Mouse (Mus musculus) stomach, embryonic 16.5 days (tissue): Measurements from ENCODE around the gene Angptl4. TPM values are rescaled to one million over a fixed set of nuclear protein-coding genes. Genes with fewer than 3 reads are reported as not detected.
A peak's percentile ranks its signal among the peaks of the same experiment; 100 is the strongest.
"Not testable (repeated sequence)": the region's sequence is repeated elsewhere in the genome, so short reads cannot be mapped to it uniquely, and the experiment has no call there.

Source experiments
- ATAC-seq: fragments of 200-750 bp; cut with Nextera tagmentation; 2 replicates; pipeline ENCODE4 v1.8.0; 2017; ENCODE audit warnings: moderate number of reproducible peaks, moderate TSS enrichment; ENCODE audit not compliant: insufficient read depth, low FRiP score
- H3K27ac ChIP-seq: fragments of 300-500 bp; sonication (generic); 2 replicates; pipeline ENCODE4 v1.5.1; 2014; ENCODE audit warnings: low read length
- H3K27me3 ChIP-seq: fragments of 300-500 bp; sonication (generic); 2 replicates; pipeline ENCODE4 v1.6.1; 2014; ENCODE audit warnings: low read length, control low read depth, mixed read lengths; ENCODE audit not compliant: control insufficient read depth, insufficient read depth
- H3K36me3 ChIP-seq: fragments of 300-500 bp; sonication (generic); 2 replicates; pipeline ENCODE4 v1.6.1; 2014; ENCODE audit warnings: low read length; ENCODE audit not compliant: control insufficient read depth, insufficient read depth
- H3K4me1 ChIP-seq: fragments of 300-500 bp; sonication (generic); 2 replicates; pipeline ENCODE4 v1.6.1; 2014; ENCODE audit warnings: low read length, control low read depth, mixed read lengths; ENCODE audit not compliant: control insufficient read depth, insufficient read depth
- H3K4me2 ChIP-seq: fragments of 300-500 bp; sonication (generic); 2 replicates; pipeline ENCODE4 v1.6.1; 2014; ENCODE audit warnings: low read depth, low read length, mixed read lengths
- H3K4me3 ChIP-seq: fragments of 300-500 bp; sonication (generic); replicated peaks from 2 replicates; pipeline ENCODE4 v1.5.1; 2014; ENCODE audit warnings: mild to moderate bottlenecking, low read length
- H3K9ac ChIP-seq: fragments of 300-500 bp; sonication (generic); 2 replicates; pipeline ENCODE4 v1.6.1; 2014; ENCODE audit warnings: low read length
- H3K9me3 ChIP-seq: fragments of 300-500 bp; sonication (generic); replicated peaks from 2 replicates; pipeline ENCODE4 v1.6.1; 2016; ENCODE audit warnings: low read length, control low read depth; ENCODE audit not compliant: control insufficient read depth
- WGBS: fragments of 180-500 bp; shearing (Covaris S2); extraction: QIAGEN DNeasy Blood & Tissue Kit; methylation state at CpG from one replicate; pipeline ENCODE4 v1.1.7; 2014; 5-methylcytosine and 5-hydroxymethylcytosine counted together
- polyA plus RNA-seq: library from polyadenylated mRNA; unstranded; fragments of >200 nt; fragmentation: Nextera tagmentation; extraction: Ambion mirVana; gene quantifications from 2 replicates; pipeline ENCODE4 v1.2.1, GENCODE M21; 2015

Angptl4 gene
- polyA plus RNA-seq, 1 experiment from 2014 or later, result 30.7 TPM

GRCm38 (mm10) chr17:33755418-33756107 lies 26.1 kb downstream of the Angptl4 start:
- H3K4me1 ChIP-seq, result peaks cover 45% of the 10 kb centered on the region
- H3K4me3 ChIP-seq, result no peak overlapping the region
- no peak for ATAC-seq
- H3K27ac ChIP-seq, result peak overlapping the region; percentile 44; the same call in 1 of the 2 replicates
- H3K9ac ChIP-seq, result peak overlapping the region; percentile 16; the same call in 1 of the 2 replicates
- H3K4me2 ChIP-seq, result no peak overlapping the region
- H3K27me3 ChIP-seq, result no peaks in the 10 kb centered on the region
- no peaks in the 10 kb centered on the region for H3K36me3 ChIP-seq
- H3K9me3 ChIP-seq, result no peaks in the 10 kb centered on the region
- 67% methylated on average over 10 of the region's 10 CpGs for WGBS

GRCm38 (mm10) chr17:33754656-33755055 lies 27.0 kb downstream of the Angptl4 start:
- WGBS, result 65% methylated on average over 1 of the region's 1 CpGs
- Histone ChIP-seq H3K4me3 (no peak overlapping the region), H3K4me1 (peaks cover 45% of the 10 kb centered on the region), H3K36me3 (no peaks in the 10 kb centered on the region), H3K27ac (no peak overlapping the region), H3K4me2 (no peak overlapping the region), H3K27me3 (no peaks in the 10 kb centered on the region), H3K9me3 (no peaks in the 10 kb centered on the region), H3K9ac (no peak overlapping the region)
- ATAC-seq, result no peak

GRCm38 (mm10) chr17:33752297-33752696 lies 29.3 kb downstream of the Angptl4 start:
- Histone ChIP-seq H3K9ac (no peak overlapping the region), H3K4me2 (no peak overlapping the region), H3K27ac (no peak overlapping the region), H3K27me3 (no peaks in the 10 kb centered on the region), H3K4me3 (no peak overlapping the region), H3K4me1 (peaks cover 25% of the 10 kb centered on the region), H3K9me3 (no peaks in the 10 kb centered on the region), H3K36me3 (peaks cover 12% of the 10 kb centered on the region)
- no peak for ATAC-seq
- 94% methylated on average over 2 of the region's 2 CpGs for WGBS

GRCm38 (mm10) chr17:33751181-33751580 lies 30.4 kb downstream of the Angptl4 start:
- Histone ChIP-seq H3K9ac (no peak overlapping the region), H3K27me3 (no peaks in the 10 kb centered on the region), H3K4me3 (no peak overlapping the region), H3K4me1 (peaks cover 14% of the 10 kb centered on the region), H3K9me3 (no peaks in the 10 kb centered on the region), H3K4me2 (no peak overlapping the region), H3K36me3 (peaks cover 12% of the 10 kb centered on the region), H3K27ac (no peak overlapping the region)
- no peak for ATAC-seq

GRCm38 (mm10) chr17:33749451-33749850 lies 32.2 kb downstream of the Angptl4 start:
- no peak for ATAC-seq
- no peaks in the 10 kb centered on the region for H3K27me3 ChIP-seq
- peaks cover 12% of the 10 kb centered on the region for H3K36me3 ChIP-seq
- H3K4me1 ChIP-seq, result no peaks in the 10 kb centered on the region
- no peak overlapping the region for H3K27ac ChIP-seq
- no peak overlapping the region for H3K4me3 ChIP-seq
- WGBS, result 91% methylated on average over 5 of the region's 5 CpGs
- no peak overlapping the region for H3K4me2 ChIP-seq
- no peak overlapping the region for H3K9ac ChIP-seq
- no peaks in the 10 kb centered on the region for H3K9me3 ChIP-seq

- Histone ChIP-seq H3K27ac (no peak overlapping the region), H3K9me3 (no peaks in the 10 kb centered on the region; the same call in 1 of the 2 replicates), H3K27me3 (no peaks in the 10 kb centered on the region), H3K4me1 (no peaks in the 10 kb centered on the region), H3K4me2 (no peak overlapping the region), H3K9ac (no peak overlapping the region), H3K36me3 (peaks cover 12% of the 10 kb centered on the region), H3K4me3 (no peak overlapping the region)
- 64% methylated on average over 2 of the region's 2 CpGs for WGBS
- peak; percentile 57 for ATAC-seq
These were observed 35.6 kb downstream of the Angptl4 start for GRCm38 (mm10) chr17:33746011-33746410.

- H3K4me2 ChIP-seq, result no peak overlapping the region
- peaks cover 12% of the 10 kb centered on the region for H3K36me3 ChIP-seq
- H3K9me3 ChIP-seq, result no peaks in the 10 kb centered on the region; the same call in 1 of the 2 replicates
- H3K27ac ChIP-seq, result no peak overlapping the region
- no peaks in the 10 kb centered on the region for H3K27me3 ChIP-seq
- ATAC-seq, result no peak
- 57% methylated on average over 5 of the region's 5 CpGs for WGBS
- no peaks in the 10 kb centered on the region for H3K4me1 ChIP-seq
- no peak overlapping the region for H3K9ac ChIP-seq
- H3K4me3 ChIP-seq, result no peak overlapping the region
These were observed 36.8 kb downstream of the Angptl4 start for GRCm38 (mm10) chr17:33744686-33745384.

GRCm38 (mm10) chr17:33742420-33742819 lies 39.2 kb downstream of the Angptl4 start:
- ATAC-seq, result no peak
- no peaks in the 10 kb centered on the region for H3K4me1 ChIP-seq
- H3K4me3 ChIP-seq, result no peak overlapping the region

GRCm38 (mm10) chr17:33733526-33733925 lies 48.1 kb downstream of the Angptl4 start:
- WGBS, result 69% methylated on average over 10 of the region's 10 CpGs
- not testable (repeated sequence) for H3K4me1 ChIP-seq, H3K27me3 ChIP-seq, H3K36me3 ChIP-seq, H3K9ac ChIP-seq, H3K4me3 ChIP-seq, ATAC-seq, H3K9me3 ChIP-seq, H3K4me2 ChIP-seq, H3K27ac ChIP-seq

More at GRCm38 (mm10) chr17:33742420-33742819, 39.2 kb downstream of the Angptl4 start:
- WGBS, result 86% methylated on average over 1 of the region's 1 CpGs
- Histone ChIP-seq H3K27me3 (no peaks in the 10 kb centered on the region), H3K27ac (no peak overlapping the region), H3K9me3 (no peaks in the 10 kb centered on the region; the same call in 1 of the 2 replicates), H3K4me2 (no peak overlapping the region), H3K36me3 (no peaks in the 10 kb centered on the region), H3K9ac (no peak overlapping the region)
